Mouse (Mus musculus): Measurements from ENCODE around the gene Rpusd2. TPM values are rescaled to one million over a fixed set of nuclear protein-coding genes. Genes with fewer than 3 reads are reported as not detected.

Gene Rpusd2
- total RNA-seq, 4 experiments from 2014 or later = 4.2 to 4.7 (median 4.5) TPM

DNA sequence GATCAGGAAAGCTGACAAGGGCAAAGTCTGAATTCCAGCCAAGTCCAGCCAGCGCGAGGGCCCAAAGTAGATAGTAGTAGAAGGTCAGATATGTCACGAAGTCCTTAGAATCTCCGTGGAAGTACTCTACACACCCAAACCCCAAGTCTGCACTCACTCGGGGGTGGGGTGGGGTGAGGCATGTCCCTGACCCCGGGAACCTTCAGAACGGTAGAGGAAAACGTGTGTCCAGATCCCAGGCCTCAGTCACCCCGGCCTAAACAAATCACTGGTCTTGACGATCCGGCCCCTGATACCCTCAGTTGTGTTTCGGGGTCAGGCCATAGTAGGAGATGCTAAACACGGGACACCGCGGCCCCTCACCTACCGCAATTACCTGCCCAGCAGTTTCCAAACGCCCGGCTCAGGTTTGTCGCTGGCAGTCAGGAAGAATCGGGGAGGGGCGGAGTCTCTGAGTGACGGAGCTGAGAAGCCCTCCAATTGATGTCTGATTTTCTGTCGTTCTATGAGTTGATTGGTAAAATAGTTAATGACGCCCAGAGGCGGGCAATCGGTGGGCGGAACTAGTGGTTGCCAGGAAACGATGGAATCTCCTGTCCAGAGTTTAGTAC is 5.5 kb upstream of the Rpusd2 start, which contains the start of gene Ccdc32:
Gene Ccdc32, minus strand, starts transcription at position 453 of the 611 bp plus-strand sequence.
- DNase-seq (ENCODE audit: low spot score) = peak; percentile 97

DNA sequence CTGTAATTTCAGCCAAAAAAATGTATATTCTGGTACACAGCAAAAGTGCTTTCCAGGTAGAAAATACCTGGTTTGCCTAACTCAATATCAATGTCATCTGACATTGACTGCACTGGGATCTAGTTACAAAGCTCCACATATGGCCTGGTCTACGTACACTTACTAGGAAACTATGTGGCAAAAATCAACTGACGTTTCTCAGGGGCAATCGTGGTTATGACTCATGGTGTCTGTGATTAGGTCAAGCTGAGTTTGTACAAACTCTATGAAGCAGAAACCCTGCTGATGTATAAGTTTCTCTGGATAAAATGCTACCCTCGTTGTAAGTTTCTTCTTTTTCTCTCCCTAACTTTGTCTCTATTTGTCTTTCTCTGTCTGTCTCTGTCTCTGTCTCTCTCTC is 2.4 kb upstream of the Rpusd2 start:
- DNase-seq (ENCODE audit: low spot score) = no peak

DNA sequence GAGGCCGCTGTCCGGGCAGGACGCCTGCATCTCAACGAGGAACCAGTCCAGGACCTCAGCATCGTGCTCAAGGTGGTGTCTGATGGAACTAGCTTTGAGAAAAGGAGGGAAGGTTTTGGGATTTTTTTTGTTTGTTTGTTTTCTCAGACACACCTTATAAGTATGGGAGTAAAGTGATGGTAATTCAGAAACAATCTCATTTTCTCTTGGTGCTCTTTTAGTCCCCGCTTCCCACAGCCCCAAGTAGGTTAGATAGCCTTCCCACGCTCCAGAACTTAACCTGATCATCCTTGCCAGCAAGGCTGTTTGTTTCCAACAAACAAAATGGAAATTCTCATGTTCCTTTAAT is 781 bp downstream of the Rpusd2 start:
- no peak for DNase-seq (ENCODE audit: low spot score)

DNA sequence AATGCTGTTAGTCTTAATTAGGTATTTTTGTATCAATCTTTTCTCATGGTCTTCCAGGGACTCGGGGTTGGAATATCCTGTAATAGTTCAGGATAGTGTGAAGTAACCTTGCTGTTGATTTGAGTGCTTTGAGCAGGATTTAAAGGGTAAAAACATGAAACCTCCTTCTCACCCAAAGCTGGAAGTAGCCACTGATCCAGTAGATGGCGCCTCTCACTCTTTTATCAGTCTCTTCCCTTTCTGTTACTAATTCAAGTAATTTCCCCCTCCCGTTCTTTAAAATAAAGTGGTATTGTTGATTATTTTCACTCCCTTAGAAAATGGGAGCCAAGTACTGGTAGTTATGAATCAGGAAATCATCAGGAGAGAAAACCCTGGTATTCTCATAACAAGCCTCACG is 6.3 kb downstream of the Rpusd2 start:
- DNase-seq (ENCODE audit: low spot score) = no peak

DNA sequence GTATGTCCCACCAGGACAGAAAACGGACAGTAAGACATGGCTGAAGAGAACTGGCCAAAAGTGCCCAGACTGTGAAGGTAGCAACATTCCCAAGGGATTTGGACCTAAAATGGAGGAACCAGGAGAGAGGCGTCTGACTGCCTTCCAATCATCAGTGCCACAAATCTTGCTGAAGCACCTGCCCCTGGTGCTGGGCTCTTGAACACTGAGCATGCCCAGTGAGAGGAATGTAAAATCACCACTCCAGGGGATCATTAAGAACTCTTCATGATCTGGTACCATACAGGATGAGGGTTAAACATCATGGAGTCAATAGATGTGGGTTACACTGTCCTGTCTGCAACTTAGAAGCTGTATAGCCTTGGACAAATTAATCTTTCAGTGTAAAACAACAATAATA is 10.6 kb downstream of the Rpusd2 start:
- no peak for DNase-seq (ENCODE audit: low spot score)

DNA sequence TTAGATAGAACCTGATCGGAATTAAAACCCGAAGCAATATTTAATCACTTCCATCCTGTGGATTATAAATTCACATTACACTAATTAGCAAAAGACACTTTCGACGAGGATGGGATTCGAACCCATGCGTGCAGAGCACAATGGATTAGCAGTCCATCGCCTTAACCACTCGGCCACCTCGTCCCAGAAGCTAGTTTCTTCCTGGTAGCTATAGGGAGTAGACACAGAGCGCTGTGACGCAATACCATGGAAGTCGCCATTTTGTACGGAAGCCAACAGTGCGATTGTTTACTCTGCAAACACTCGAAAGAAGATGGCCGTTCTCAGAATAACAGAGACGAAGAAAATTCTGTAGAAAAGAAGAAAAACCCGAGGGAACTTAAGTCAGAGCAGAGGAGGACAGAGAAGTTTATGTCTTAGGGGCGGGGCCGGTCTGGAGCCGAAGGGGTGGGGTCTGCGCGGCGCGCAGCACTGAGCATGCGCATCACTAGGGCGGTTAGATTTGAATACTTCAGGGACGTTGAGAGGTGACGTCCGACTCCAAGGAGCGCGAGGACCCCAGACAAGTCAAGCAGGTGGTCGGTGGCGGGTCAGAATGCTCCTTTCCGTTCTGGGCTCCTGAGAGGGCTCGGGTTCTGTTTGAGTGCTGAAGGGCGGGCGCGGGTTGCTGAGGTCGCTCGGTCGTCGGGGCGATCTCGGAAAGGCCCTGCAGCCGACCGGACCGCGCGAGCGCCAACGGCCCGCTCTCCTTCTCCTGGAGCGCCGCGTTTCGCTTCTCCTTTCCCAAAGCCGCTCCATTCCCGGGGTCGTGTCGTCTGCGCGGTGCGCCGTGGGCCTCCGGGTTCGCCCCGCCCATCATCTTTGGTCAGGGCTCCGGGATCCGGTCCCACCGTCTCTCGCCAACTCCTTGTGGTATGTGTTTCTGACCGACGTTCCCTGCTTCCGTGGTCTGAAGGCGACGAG is 12.3 kb downstream of the Rpusd2 start, which contains the start of gene Knl1:
Gene Knl1, plus strand, starts transcription at position 471 of the 963 bp plus-strand sequence.
- DNase-seq (ENCODE audit: low spot score) = peak; percentile 96

DNA sequence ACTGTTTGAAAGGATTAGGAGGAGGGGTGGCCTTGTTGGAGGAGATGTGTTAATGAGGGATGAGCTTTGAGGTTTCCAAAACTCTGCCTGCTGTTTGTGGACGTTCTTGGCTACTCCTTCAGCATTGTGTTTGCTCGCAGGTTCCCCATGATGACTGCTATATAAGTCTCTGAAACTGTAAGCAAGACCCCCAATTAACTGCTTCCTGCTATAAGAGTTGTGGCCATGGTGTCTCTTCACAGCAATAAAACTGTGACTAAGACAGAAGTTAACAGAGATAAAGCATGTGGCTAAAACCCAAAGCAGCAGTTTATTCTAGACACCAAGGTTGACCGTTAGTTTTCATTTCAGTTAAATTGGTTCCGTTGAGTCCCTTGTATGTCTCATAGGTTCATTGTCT is 13.3 kb downstream of the Rpusd2 start:
- DNase-seq (ENCODE audit: low spot score) = no peak

DNA sequence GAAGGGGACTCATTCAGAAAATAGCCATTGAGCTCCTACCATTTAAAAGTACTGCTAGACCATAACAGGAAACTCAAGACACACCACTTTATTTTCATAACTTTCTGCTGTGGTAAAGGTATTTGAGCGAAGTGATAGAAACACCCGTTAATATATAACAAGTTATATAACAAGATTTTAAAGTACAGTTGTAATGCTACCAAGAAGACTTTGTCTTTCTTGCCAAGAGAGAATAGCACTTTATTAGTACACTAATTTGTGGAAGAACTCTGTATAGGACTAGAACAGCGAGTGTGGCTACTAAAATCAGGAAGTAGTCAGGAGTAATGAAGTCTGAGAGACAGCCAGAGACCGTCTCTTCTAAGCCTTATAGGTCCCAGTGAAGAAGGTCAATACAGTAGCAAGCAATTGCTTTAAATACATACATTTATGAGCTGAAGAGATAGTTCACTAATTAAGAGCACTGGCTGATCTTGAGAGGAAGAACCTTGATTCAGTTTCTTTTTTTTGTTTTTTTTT is 15.6 kb downstream of the Rpusd2 start:
- no peak for DNase-seq (ENCODE audit: low spot score)

DNA sequence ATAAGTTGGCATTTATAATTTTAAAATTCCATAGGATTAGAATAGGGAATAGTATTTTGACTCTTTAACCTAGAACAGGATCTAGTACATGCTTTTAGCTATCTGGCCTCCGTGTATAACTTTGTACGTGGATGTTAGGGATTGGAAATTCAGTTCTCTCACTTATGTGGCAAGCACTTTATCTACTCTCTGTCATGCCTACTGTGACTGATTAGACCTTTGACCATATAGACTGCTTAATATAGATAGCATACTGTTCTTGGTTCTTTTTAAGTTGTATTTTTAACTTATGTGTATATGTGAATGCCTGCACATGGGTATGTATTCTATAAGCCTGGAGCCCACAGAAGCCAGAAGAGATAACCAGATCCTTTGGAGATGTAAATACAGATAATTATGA is 25.5 kb downstream of the Rpusd2 start:
- DNase-seq (ENCODE audit: low spot score) = no peak

DNA sequence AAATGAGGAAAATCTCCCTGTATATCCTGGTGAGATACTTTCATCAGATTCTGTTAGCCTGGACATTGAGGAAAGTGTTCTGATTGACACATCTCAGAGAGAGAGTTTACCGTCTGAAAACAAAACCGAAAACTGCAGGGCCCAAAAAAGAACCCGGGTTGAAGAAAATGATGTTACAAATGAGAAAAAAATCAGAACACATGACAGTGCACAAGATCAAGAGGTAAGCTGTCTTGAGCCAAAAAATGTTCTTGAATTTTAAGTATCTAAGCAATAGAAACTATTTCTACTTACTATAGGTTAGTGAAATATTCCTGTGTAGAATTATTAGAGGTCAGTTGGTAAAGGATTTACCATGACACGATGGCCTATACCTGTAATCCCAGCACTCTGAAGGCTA is 37.8 kb downstream of the Rpusd2 start:
- DNase-seq (ENCODE audit: low spot score) = no peak

DNA sequence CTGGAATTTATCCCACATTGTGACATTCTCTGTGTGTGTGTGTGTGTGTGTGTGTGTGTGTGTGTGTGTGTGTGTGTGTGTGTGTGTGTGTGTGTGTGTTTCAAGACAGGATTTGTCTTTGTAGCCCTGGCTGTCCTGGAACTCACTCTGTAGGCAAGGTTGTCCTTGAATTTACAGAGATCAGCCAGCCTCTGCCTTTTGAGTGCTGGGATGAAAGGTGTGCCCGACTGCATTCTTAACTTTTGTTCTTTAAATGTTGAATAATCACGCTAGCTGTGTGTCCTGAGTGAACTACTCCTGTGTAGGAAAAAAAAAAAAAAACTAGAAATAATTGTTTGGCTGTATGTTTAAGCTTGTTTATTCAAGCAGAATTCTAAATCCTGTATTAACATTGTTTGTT is 51.6 kb downstream of the Rpusd2 start:
- DNase-seq (ENCODE audit: low spot score) = no peak

Other genes starting within 250 kb of the Rpusd2 start
- gene Knstrn, start 220.8 kb upstream of the Rpusd2 start, total RNA-seq (2022) = 1 to 10 TPM in 2 of 4 experiments, under 1 TPM in 2; 0.22 to 1.1 (median 0.79) TPM
- gene Ivd, start 172.8 kb upstream of the Rpusd2 start, total RNA-seq (2022) = 100 to 1,000 TPM; 383 to 490 (median 481) TPM
- gene Bahd1, start 134.4 kb upstream of the Rpusd2 start, total RNA-seq (2022) = 10 to 100 TPM; 14.0 to 21.2 (median 15.9) TPM
- gene Chst14, start 108.3 kb upstream of the Rpusd2 start, total RNA-seq (2022) = 1 to 10 TPM; 5.7 to 9.2 (median 8.4) TPM
- gene Ccdc32, start 5.4 kb upstream of the Rpusd2 start, total RNA-seq (2022) = 10 to 100 TPM in 3 of 4 experiments, 1 to 10 TPM in 1; 9.5 to 13.6 (median 11.9) TPM
- under 1 TPM; 0.12 to 0.92 (median 0.24) TPM for gene Knl1, start 12.3 kb downstream of the Rpusd2 start, total RNA-seq (2022)
- gene Rad51, start 78.0 kb downstream of the Rpusd2 start, total RNA-seq (2022) = under 1 TPM; 0.22 to 0.60 (median 0.28) TPM
- gene Rmdn3, start 122.2 kb downstream of the Rpusd2 start, total RNA-seq (2022) = 10 to 100 TPM; 15.3 to 25.2 (median 17.5) TPM
- 10 to 100 TPM; 10.9 to 12.5 (median 11.4) TPM for gene Gchfr, start 133.0 kb downstream of the Rpusd2 start, total RNA-seq (2022)
- not detected for gene Gm14137, start 139.7 kb downstream of the Rpusd2 start, total RNA-seq (2022)
- gene Zfyve19, start 173.8 kb downstream of the Rpusd2 start, total RNA-seq (2022) = 10 to 100 TPM in 2 of 4 experiments, 1 to 10 TPM in 2; 7.8 to 14.3 (median 10.0) TPM
- 10 to 100 TPM in 1 of 4 experiments, 1 to 10 TPM in 3; 7.6 to 11.2 (median 9.0) TPM for gene Dnajc17, start 174.0 kb downstream of the Rpusd2 start, total RNA-seq (2022)
- not detected for gene Ppp1r14d, start 195.1 kb downstream of the Rpusd2 start, total RNA-seq (2022)
- under 1 TPM in 1 of 4 experiments, not detected in 3; 0.14 TPM for gene Spint1, start 202.6 kb downstream of the Rpusd2 start, total RNA-seq (2022)
- not detected for gene Rhov, start 236.5 kb downstream of the Rpusd2 start, total RNA-seq (2022)